Mouse (Mus musculus): ENCODE results near the gene Cacna1a. TPM values are rescaled to one million over a fixed set of nuclear protein-coding genes. Genes with fewer than 3 reads are reported as not detected.

Gene Cacna1a
- polyA plus RNA-seq, 1 experiment from 2014 or later: 6.0 TPM

DNA sequence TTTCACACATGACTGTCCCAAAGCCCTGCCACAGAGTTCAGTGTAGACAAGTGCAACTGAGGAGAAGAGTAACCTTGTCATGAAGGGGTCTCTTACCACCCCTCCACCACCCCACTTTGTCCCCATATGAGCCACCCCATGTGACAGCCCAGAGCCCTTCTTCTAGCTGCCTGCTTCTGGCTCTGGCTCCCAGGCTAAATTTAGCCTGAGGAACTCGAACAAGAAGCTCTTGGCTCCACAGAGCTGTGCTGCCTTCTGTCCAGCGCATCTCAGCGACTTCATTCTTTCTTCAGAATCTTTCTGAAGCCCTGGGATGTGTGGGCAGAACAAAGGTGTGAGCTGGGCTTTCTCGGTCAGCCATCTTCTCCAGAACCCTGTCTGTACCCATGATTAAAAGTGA is 141.3 kb downstream of the Cacna1a start:
- H3K9ac ChIP-seq (replicated peaks; ENCODE audit: low read length): no peak overlapping the region
- no peak overlapping the region for H3K4me3 ChIP-seq (ENCODE audit: low read depth, low read length)
- H3K9me3 ChIP-seq (replicated peaks; ENCODE audit: control insufficient read depth, low read length): no peaks in the 10 kb centered on the region
- no peaks in the 10 kb centered on the region for H3K36me3 ChIP-seq (replicated peaks; ENCODE audit: control insufficient read depth, insufficient read depth, low read depth, low read length)
- H3K27ac ChIP-seq (replicated peaks; ENCODE audit: low read depth, low read length): no peak overlapping the region
- DNase-seq (ENCODE audit: low spot score) (no peak), ATAC-seq (replicated peaks; ENCODE audit: insufficient number of reproducible peaks, low FRiP score, low TSS enrichment, low read depth) (no peak)
- no peak overlapping the region for H3K4me2 ChIP-seq (ENCODE audit: low read depth, low read length)
- no peaks in the 10 kb centered on the region for H3K4me1 ChIP-seq (ENCODE audit: control insufficient read depth, insufficient read depth, low read length)
- H3K27me3 ChIP-seq (ENCODE audit: control insufficient read depth, insufficient read depth, low read length): no peaks in the 10 kb centered on the region
- WGBS: 80% methylated on average over 4 of the region's 4 CpGs

GRCm38 (mm10) chr8:84532725-84533124 is 144.5 kb downstream of the Cacna1a start:
- Histone ChIP-seq H3K36me3 (replicated peaks; ENCODE audit: control insufficient read depth, insufficient read depth, low read depth, low read length) (no peaks in the 10 kb centered on the region), H3K9ac (replicated peaks; ENCODE audit: low read length) (no peak overlapping the region), H3K27me3 (ENCODE audit: control insufficient read depth, insufficient read depth, low read length) (no peaks in the 10 kb centered on the region), H3K27ac (replicated peaks; ENCODE audit: low read depth, low read length) (no peak overlapping the region), H3K4me1 (ENCODE audit: control insufficient read depth, insufficient read depth, low read length) (no peaks in the 10 kb centered on the region), H3K4me3 (ENCODE audit: low read depth, low read length) (no peak overlapping the region), H3K9me3 (replicated peaks; ENCODE audit: control insufficient read depth, low read length) (no peaks in the 10 kb centered on the region), H3K4me2 (ENCODE audit: low read depth, low read length) (no peak overlapping the region)
- WGBS: 91% methylated on average over 1 of the region's 1 CpGs
- no peak for ATAC-seq (replicated peaks; ENCODE audit: insufficient number of reproducible peaks, low FRiP score, low TSS enrichment, low read depth)
- no peak for DNase-seq (ENCODE audit: low spot score)

- no peak for DNase-seq (ENCODE audit: low spot score)
- no peak overlapping the region for H3K4me3 ChIP-seq (ENCODE audit: low read depth, low read length)
- WGBS: 76% methylated on average over 4 of the region's 4 CpGs
- no peak overlapping the region for H3K9ac ChIP-seq (replicated peaks; ENCODE audit: low read length)
- no peaks in the 10 kb centered on the region for H3K9me3 ChIP-seq (replicated peaks; ENCODE audit: control insufficient read depth, low read length)
- no peak overlapping the region for H3K4me2 ChIP-seq (ENCODE audit: low read depth, low read length)
- H3K27ac ChIP-seq (replicated peaks; ENCODE audit: low read depth, low read length): no peak overlapping the region
- no peaks in the 10 kb centered on the region for H3K36me3 ChIP-seq (replicated peaks; ENCODE audit: control insufficient read depth, insufficient read depth, low read depth, low read length)
- no peaks in the 10 kb centered on the region for H3K27me3 ChIP-seq (ENCODE audit: control insufficient read depth, insufficient read depth, low read length)
- ATAC-seq (replicated peaks; ENCODE audit: insufficient number of reproducible peaks, low FRiP score, low TSS enrichment, low read depth): no peak
- no peaks in the 10 kb centered on the region for H3K4me1 ChIP-seq (ENCODE audit: control insufficient read depth, insufficient read depth, low read length)
These were observed 145.1 kb downstream of the Cacna1a start for GRCm38 (mm10) chr8:84533341-84533740.

DNA sequence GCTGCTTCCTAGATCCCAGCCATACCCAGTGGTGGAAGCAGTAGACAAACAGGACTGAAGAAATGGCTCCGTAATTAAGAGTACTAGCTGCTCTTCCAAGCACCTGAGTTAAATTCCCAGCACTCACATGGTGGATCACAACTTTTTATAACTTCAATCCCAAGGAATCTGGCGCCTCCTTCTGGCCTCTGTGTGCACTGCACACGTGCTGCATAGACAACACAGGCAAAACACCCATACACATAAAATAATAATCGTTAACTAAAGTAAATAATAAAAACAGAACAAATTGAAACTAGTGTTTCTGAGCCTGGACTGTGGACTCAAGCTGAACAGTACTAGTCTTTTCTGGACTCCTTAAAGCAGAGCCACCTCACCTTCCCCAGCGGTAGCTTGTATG is 148.7 kb downstream of the Cacna1a start:
- no peak overlapping the region for H3K27ac ChIP-seq (replicated peaks; ENCODE audit: low read depth, low read length)
- no peaks in the 10 kb centered on the region for H3K36me3 ChIP-seq (replicated peaks; ENCODE audit: control insufficient read depth, insufficient read depth, low read depth, low read length)
- ATAC-seq (replicated peaks; ENCODE audit: insufficient number of reproducible peaks, low FRiP score, low TSS enrichment, low read depth): no peak

GRCm38 (mm10) chr8:84539376-84539775 is 151.1 kb downstream of the Cacna1a start:
- no peak overlapping the region for H3K4me2 ChIP-seq (ENCODE audit: low read depth, low read length)
- no peaks in the 10 kb centered on the region for H3K36me3 ChIP-seq (replicated peaks; ENCODE audit: control insufficient read depth, insufficient read depth, low read depth, low read length)
- 53% methylated on average over 6 of the region's 6 CpGs for WGBS
- no peaks in the 10 kb centered on the region for H3K4me1 ChIP-seq (ENCODE audit: control insufficient read depth, insufficient read depth, low read length)
- H3K4me3 ChIP-seq (ENCODE audit: low read depth, low read length): no peak overlapping the region
- H3K9ac ChIP-seq (replicated peaks; ENCODE audit: low read length): no peak overlapping the region
- no peaks in the 10 kb centered on the region for H3K27me3 ChIP-seq (ENCODE audit: control insufficient read depth, insufficient read depth, low read length)
- H3K27ac ChIP-seq (replicated peaks; ENCODE audit: low read depth, low read length): no peak overlapping the region
- ATAC-seq (replicated peaks; ENCODE audit: insufficient number of reproducible peaks, low FRiP score, low TSS enrichment, low read depth) (no peak), DNase-seq (ENCODE audit: low spot score) (no peak)
- no peaks in the 10 kb centered on the region for H3K9me3 ChIP-seq (replicated peaks; ENCODE audit: control insufficient read depth, low read length)

More for the DNA sequence above, 148.7 kb downstream of the Cacna1a start:
- no peak for DNase-seq (ENCODE audit: low spot score)
- Histone ChIP-seq H3K9ac (replicated peaks; ENCODE audit: low read length) (no peak overlapping the region), H3K4me3 (ENCODE audit: low read depth, low read length) (no peak overlapping the region), H3K4me1 (ENCODE audit: control insufficient read depth, insufficient read depth, low read length) (no peaks in the 10 kb centered on the region), H3K4me2 (ENCODE audit: low read depth, low read length) (no peak overlapping the region), H3K27me3 (ENCODE audit: control insufficient read depth, insufficient read depth, low read length) (no peaks in the 10 kb centered on the region), H3K9me3 (replicated peaks; ENCODE audit: control insufficient read depth, low read length) (no peaks in the 10 kb centered on the region)
- 81% methylated on average over 5 of the region's 5 CpGs for WGBS

DNA sequence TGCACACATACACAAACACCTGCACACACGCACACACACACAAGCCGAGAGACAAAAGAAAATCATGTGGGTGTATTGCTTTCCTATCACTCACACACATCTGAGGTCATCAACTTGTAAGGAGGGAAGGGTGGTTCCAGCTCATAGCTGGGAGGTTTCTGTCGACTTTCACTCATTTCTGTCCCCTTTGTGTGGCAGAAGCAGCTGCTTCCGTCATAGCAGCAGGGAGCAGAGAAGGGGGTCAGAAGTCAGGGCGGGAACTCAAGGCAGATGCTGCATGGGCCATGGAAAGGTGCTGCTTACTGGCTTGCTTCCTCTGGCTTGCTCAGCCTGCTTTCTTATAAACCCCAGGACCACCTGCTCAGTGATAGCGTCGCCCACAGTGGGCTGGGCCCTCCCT is 154.2 kb downstream of the Cacna1a start:
- no peaks in the 10 kb centered on the region for H3K27me3 ChIP-seq (ENCODE audit: control insufficient read depth, insufficient read depth, low read length)
- no peaks in the 10 kb centered on the region for H3K9me3 ChIP-seq (replicated peaks; ENCODE audit: control insufficient read depth, low read length)
- H3K27ac ChIP-seq (replicated peaks; ENCODE audit: low read depth, low read length): no peak overlapping the region
- H3K36me3 ChIP-seq (replicated peaks; ENCODE audit: control insufficient read depth, insufficient read depth, low read depth, low read length): no peaks in the 10 kb centered on the region
- 63% methylated on average over 7 of the region's 7 CpGs for WGBS
- H3K4me2 ChIP-seq (ENCODE audit: low read depth, low read length): no peak overlapping the region
- no peak overlapping the region for H3K4me3 ChIP-seq (ENCODE audit: low read depth, low read length)
- DNase-seq (ENCODE audit: low spot score): no peak
- ATAC-seq (replicated peaks; ENCODE audit: insufficient number of reproducible peaks, low FRiP score, low TSS enrichment, low read depth): no peak
- H3K4me1 ChIP-seq (ENCODE audit: control insufficient read depth, insufficient read depth, low read length): no peaks in the 10 kb centered on the region
- no peak overlapping the region for H3K9ac ChIP-seq (replicated peaks; ENCODE audit: low read length)

GRCm38 (mm10) chr8:84545522-84545921 is 157.3 kb downstream of the Cacna1a start:
- no peak for DNase-seq (ENCODE audit: low spot score)

DNA sequence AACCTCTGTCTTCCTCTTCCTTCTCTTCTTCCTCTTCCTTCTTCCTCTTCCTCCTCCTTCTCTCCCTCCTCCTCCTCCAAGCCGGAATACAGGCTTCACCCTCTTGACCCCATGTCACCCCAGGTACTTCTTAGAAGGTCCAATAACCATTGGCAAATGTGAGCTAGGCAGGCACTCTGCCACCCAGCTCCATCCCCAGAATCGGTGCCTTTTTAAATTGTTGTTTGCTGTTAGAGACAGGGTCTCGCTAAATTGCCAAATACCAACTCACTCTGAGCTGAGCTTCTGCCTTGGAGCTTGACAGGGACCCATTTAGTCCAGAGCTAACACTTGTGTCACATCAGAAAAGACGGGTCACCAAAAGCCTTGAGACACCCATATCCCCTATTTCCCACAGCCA is 164.2 kb downstream of the Cacna1a start:
- 73% methylated on average over 4 of the region's 4 CpGs for WGBS

More at GRCm38 (mm10) chr8:84545522-84545921, 157.3 kb downstream of the Cacna1a start:
- no peak for ATAC-seq (replicated peaks; ENCODE audit: insufficient number of reproducible peaks, low FRiP score, low TSS enrichment, low read depth)
- Histone ChIP-seq H3K4me1 (ENCODE audit: control insufficient read depth, insufficient read depth, low read length) (no peaks in the 10 kb centered on the region), H3K36me3 (replicated peaks; ENCODE audit: control insufficient read depth, insufficient read depth, low read depth, low read length) (no peaks in the 10 kb centered on the region), H3K27me3 (ENCODE audit: control insufficient read depth, insufficient read depth, low read length) (no peaks in the 10 kb centered on the region), H3K9ac (replicated peaks; ENCODE audit: low read length) (no peak overlapping the region), H3K4me3 (ENCODE audit: low read depth, low read length) (no peak overlapping the region), H3K27ac (replicated peaks; ENCODE audit: low read depth, low read length) (no peak overlapping the region), H3K4me2 (ENCODE audit: low read depth, low read length) (no peak overlapping the region), H3K9me3 (replicated peaks; ENCODE audit: control insufficient read depth, low read length) (no peaks in the 10 kb centered on the region)
- 81% methylated on average over 3 of the region's 3 CpGs for WGBS

More for the DNA sequence above, 164.2 kb downstream of the Cacna1a start:
- H3K9me3 ChIP-seq (replicated peaks; ENCODE audit: control insufficient read depth, low read length): no peaks in the 10 kb centered on the region
- no peak overlapping the region for H3K9ac ChIP-seq (replicated peaks; ENCODE audit: low read length)
- no peak for ATAC-seq (replicated peaks; ENCODE audit: insufficient number of reproducible peaks, low FRiP score, low TSS enrichment, low read depth)
- no peak overlapping the region for H3K27ac ChIP-seq (replicated peaks; ENCODE audit: low read depth, low read length)
- H3K36me3 ChIP-seq (replicated peaks; ENCODE audit: control insufficient read depth, insufficient read depth, low read depth, low read length): no peaks in the 10 kb centered on the region
- H3K4me3 ChIP-seq (ENCODE audit: low read depth, low read length): no peak overlapping the region
- H3K4me1 ChIP-seq (ENCODE audit: control insufficient read depth, insufficient read depth, low read length): no peaks in the 10 kb centered on the region
- peaks cover 10% of the 10 kb centered on the region for H3K27me3 ChIP-seq (ENCODE audit: control insufficient read depth, insufficient read depth, low read length)
- DNase-seq (ENCODE audit: low spot score): no peak
- no peak overlapping the region for H3K4me2 ChIP-seq (ENCODE audit: low read depth, low read length)
